Mouse (Mus musculus) G1E-ER4 (cell line): ENCODE data around the gene Tnr. TPM values are rescaled to one million over a fixed set of nuclear protein-coding genes. Genes with fewer than 3 reads are reported as not detected.

Source experiments
- GATA1 ChIP-seq: IDR thresholded peaks from one replicate; pipeline ENCODE4 v1.8.0; 2012; ENCODE audit warnings: low read length, inconsistent platforms
- polyA plus RNA-seq: library from polyadenylated mRNA; stranded (reverse); fragments of >175 nt; gene quantifications from 2 replicates; pipeline ENCODE4 v1.2.3, GENCODE M21; 2012

Tnr gene
- polyA plus RNA-seq: not detected in 2 replicates

DNA sequence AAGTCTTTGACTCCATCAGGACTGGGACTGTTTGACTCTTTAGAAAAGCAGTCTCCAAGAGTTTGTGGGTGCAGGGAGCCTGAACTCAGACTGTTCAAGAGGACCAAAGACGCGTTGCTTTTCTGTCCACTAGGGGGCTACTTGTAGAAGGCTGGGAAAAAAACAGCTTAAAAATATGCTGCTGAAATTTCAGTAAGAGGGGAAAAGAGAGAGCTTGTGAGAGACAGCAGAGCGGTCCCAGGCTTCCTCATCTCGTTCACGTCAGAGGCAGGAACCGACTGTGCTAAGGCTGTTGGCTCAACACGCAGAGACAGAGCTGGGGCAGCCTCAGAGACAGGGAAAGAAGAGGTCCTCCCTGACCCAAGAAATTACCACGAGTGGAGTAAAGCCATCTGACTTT lies at the start of gene Tnr:
Gene Tnr (plus strand): TSS at position 192 of the 400 bp plus-strand sequence.
- no peak for TF ChIP-seq GATA1

DNA sequence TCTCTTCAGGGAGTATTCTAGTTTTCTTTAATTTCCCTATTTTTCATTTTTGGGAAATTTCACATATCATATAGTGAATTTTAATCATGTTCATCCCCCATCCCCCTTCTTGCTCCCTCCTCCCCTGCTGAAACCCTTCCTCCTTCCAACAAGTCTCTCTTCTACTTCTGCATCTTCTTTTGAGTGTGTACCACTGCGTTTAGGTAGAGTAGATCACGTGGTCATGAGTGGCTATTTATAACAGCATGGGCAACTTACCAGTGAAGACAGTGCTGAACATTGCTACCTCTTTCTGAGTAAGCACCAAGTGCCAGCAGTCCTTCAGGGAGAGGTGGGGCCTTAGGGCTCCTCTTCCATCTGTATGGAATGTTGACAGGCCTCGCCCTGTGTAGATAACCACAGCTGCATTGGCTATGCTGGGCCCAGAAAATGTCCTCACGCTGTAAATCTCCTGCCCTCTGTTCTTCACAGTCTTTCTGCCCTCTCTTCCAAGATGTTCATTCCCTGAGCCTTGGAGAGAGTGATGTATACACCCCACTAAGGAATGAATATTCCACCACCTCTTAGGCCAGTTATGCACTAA lies 33.6 kb upstream of the Tnr start:
- no peak for TF ChIP-seq GATA1

DNA sequence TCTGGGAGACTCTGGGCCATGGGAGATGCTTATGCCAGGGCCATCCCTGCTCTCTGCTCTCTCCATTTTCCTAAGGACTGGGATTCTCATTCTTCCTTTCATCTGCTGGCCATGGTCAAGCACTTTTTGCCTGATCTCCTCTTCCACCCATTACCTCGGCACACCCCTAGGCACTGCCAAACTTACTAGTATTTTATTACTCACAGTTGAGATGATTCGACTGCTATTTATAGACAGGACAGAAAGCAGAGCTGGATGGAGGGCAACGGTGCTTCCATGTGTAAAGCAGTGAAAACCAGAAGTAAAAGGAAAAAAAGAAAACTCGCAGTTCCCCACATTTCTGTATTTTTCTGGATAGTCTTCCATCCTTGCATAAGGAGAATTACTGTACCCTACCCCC lies 31.0 kb upstream of the Tnr start:
- no peak for TF ChIP-seq GATA1

GRCm38 (mm10) chr1:159493720-159494499 lies 29.7 kb upstream of the Tnr start:
- TF ChIP-seq GATA1: no peak

GRCm38 (mm10) chr1:159498236-159498635 lies 25.3 kb upstream of the Tnr start:
- TF ChIP-seq GATA1: no peak

- TF ChIP-seq GATA1: no peak
These were observed 23.6 kb upstream of the Tnr start for GRCm38 (mm10) chr1:159499806-159500460.

DNA sequence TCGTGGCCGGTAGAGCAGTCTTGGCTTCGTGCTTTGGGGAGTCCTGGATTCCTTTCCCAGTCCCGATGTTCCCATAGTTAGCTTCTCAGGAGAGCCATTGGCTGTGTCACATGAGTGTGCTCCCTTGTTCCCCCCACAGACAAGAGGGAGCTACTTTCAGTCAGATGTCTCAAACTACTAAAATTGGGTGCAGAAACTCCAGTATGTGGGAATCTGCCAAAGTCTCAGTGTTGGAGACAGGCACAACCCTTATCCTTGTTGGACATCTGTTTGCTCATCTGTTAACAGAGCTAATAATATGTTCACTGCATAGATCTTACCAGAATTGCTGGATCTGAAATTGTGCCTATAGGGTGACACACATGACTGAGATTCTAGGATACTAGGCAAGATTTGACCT lies 21.7 kb upstream of the Tnr start:
- no peak for TF ChIP-seq GATA1

- TF ChIP-seq GATA1: no peak
These were observed 12.9 kb upstream of the Tnr start for GRCm38 (mm10) chr1:159510667-159511066.

- no peak for TF ChIP-seq GATA1
These were observed 5.9 kb upstream of the Tnr start for GRCm38 (mm10) chr1:159517647-159518046.

- no peak for TF ChIP-seq GATA1
These were observed 4.4 kb upstream of the Tnr start for GRCm38 (mm10) chr1:159519206-159519605.

- no peak for TF ChIP-seq GATA1
These were observed 500 bp upstream of the Tnr start for GRCm38 (mm10) chr1:159523069-159523468.

DNA sequence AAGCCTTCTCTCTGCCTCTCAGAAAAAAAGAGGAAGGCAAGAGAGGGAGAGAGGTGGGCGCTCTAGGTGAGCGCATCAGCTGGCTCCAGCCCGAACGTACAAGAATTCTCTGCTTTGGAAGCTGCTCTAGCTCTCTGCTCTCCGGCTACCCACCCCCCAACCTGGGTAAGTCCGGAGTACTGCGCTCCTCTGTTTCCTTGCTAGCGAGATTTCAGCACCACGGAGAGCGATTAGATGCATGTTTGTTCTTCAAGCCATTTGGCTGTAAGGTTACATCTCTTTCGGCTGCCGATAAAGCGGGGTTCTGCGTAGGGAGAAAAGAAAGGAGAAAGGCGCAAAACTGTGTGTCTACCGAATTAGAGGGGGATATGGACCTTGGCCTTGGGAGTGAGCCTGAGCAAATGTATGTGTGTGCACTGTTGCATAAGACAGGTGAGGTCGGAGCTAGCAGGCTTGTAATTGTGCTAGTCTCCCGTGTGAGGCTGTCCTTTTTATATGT lies 531 bp downstream of the Tnr start:
- TF ChIP-seq GATA1: no peak

DNA sequence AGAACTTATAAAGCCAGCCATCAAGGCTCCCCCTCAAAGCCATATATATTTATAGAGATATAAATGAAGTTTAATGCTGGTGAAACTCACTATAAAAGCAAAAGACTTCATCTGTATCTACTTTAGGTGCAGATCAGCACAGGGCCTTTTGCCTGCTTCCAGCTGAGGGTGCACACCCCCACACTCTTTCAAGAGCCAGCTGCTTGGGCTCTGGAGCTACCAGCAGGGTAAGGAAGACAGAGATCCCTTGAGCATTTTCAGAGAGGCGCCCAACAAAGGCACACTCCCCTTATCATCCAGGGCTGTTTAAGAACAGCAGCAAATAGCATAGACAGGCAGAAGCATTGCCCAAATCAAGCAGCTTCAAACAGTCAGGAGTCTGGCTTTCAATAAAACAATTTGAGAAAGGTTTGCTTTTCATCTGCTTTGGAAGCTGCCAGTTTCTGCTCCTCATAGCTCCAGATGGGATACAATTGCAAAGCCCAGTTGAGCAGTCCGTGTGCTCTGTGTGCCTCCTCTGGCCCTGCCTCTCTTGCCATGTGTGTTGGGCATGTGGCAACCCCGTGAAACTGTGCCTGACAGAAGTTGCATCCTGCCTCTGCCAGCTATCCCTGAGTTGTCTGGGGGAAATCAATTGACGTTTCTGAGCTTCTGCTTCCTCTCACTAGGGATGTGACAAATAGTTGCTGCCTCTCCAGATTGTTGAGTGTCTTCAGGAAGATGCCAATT lies 9.4 kb downstream of the Tnr start:
- TF ChIP-seq GATA1: no peak

DNA sequence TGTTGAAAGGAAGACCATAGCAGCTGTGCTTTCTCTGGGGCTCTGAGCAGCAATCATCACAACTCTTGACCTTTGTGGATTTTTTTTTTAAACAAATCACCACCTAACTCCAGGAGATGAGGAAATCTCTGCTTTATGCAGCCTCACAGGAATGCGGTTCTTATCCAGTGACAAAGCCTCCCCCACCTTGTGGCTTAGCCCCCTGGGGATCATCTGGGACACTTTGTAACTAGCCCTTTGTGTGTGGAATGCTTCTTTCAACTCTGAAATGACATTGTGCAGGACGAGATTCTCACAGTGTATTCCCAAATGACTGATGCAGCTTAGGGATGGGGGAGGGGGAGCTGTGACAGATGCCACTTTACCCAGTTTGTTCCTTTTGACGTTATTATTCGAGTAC lies 12.0 kb downstream of the Tnr start:
- no peak for TF ChIP-seq GATA1

- no peak for TF ChIP-seq GATA1
These were observed 14.0 kb downstream of the Tnr start for GRCm38 (mm10) chr1:159537541-159537940.

DNA sequence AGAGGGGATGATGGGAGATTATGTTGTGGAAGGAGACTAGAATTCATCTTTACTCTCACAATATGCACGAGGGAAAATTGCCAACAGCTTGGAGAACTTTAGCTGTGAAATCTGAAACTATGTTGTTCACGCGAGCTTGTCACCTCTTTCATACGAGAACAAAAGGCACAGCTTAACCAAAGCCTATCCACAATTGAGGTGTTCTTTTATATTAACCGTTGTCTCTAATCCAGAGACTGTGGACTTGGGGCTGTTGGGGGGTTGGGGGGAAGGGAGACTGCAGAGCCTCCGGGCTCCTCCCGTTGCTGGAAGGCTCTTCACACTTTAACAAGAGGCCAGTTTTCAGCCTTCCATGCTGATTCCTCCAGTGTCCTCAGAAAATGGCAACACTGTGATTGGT lies 14.5 kb downstream of the Tnr start:
- TF ChIP-seq GATA1: no peak
